Mouse (Mus musculus) ES-Bruce4 (cell line): ENCODE data around the gene Igflr1.

ENCODE experiments used
- CTCF ChIP-seq: IDR thresholded peaks from one replicate; pipeline ENCODE4 v1.8.1; 2011; ENCODE audit warnings: low read depth, low read length
- EP300 ChIP-seq: IDR thresholded peaks from 2 replicates; pipeline ENCODE4 v1.6.1; 2011; ENCODE audit warnings: low read depth, low read length; ENCODE audit not compliant: insufficient read depth
- POLR2A ChIP-seq: IDR thresholded peaks from one replicate; pipeline ENCODE4 v1.8.1; 2011; ENCODE audit warnings: low read length; ENCODE audit not compliant: insufficient read depth

DNA sequence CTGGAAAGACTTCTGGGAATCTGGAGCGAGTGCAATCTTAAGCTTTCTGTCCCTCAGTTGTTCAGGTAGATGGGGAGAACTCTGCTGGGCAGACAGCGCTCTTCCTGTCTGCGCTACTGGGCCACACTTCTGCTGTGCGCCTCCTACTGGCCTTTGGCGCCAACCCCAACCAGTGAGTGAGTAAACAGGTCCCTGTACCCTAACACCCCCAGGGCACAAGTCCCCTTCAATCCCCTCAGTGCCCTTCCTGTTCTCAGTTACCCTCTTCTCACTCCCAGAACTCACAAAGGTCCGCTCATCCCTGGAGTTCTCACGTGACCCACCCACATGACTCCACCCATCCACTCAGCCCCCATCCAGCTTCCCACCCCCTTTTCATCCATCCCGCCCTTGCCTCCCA lies 46.9 kb upstream of the Igflr1 start:
- TF ChIP-seq EP300 (peak; percentile 75), CTCF (peak; percentile 58), POLR2A (no peak)
